Mouse (Mus musculus): ENCODE results near the gene B630019K06Rik.

DNA sequence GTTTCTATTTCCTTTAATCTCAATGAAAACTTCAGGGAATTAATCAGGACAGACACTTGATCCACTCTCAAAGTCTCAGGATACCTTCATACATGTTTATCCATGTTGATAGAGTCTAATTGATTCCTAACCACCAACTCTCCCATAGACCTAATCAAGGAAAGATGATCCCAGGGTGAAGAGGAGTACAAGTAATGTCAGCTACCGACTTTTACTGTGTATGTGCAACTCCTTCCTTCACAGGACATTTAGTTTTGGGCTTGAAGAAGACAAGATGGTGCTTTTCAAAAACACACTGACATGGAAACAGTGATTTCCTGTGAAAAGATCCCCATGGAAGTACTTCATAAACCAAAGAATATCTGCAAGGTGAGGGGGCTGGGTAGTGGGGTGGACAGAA, 48.5 kb upstream of the B630019K06Rik start, which contains the start of gene Gm6592:
- TF ChIP-seq CTCF (IDR thresholded peaks at IDR 0.05; ENCODE audit: insufficient read depth, low read depth, low read length) (no peak), POLR2A (IDR thresholded peaks at IDR 0.05; ENCODE audit: insufficient read depth, low read depth, low read length) (no peak)

Measured in olfactory bulb, adult 2 months (tissue).